Comparison of ENCODE assay signal across 21 mouse cellular contexts in genomic region chr9:43982359-43982889, GRCm38 (mm10).
A peak's percentile ranks its signal among the peaks of the same experiment; 100 is the strongest.
DNase-seq lines count a peak whose midpoint lies in the region; ATAC-seq and TF ChIP-seq lines count a peak whose summit lies in the region.
"Had no signal": no experiment of that assay in that cellular context is flagged by ENCODE, and none has a peak within 500 bp of the region (broad histone marks: within the 10 kb centered on the region; RNA-seq: fewer than 3 reads in every experiment).

No protein-coding gene starts in this region.

- no peaks in the 10 kb centered on the region for H3K4me1 ChIP-seq in kidney, adult 2 months (ENCODE audit: control insufficient read depth, insufficient read depth, low read length)
- H3K4me1 ChIP-seq: hindbrain, embryonic 12.5 days; liver, embryonic 12.5 days; lung, embryonic 15.5 days; stomach, embryonic 15.5 days had no signal

- 71% methylated on average over 5 of the region's 5 CpGs for WGBS in kidney, adult 2 months

- intact Hi-C loops in gastrocnemius, postnatal 36 days (cut with DNase I), result loop anchor here (10.0 kb wide), 1 partner anchor 252 kb away; the partner anchor contains the start of gene Cbl

- H3K27me3 ChIP-seq in kidney, adult 2 months (replicated peaks; ENCODE audit: control insufficient read depth, insufficient read depth, low read length), result no peaks in the 10 kb centered on the region
- H3K27me3 ChIP-seq: lung, embryonic 15.5 days; stomach, embryonic 15.5 days had no signal

- H3K27ac ChIP-seq in kidney, adult 2 months (ENCODE audit: insufficient read depth, low read depth, low read length), result no peak overlapping the region
- H3K27ac ChIP-seq: hindbrain, embryonic 12.5 days; layer of hippocampus, adult 2 months; left cerebral cortex, adult 2 months; limb, embryonic 10.5 days; liver, embryonic 12.5 days; lung, embryonic 15.5 days; stomach, embryonic 15.5 days had no signal

- no peaks in the 10 kb centered on the region for H3K36me3 ChIP-seq in kidney, adult 2 months (ENCODE audit: control insufficient read depth, insufficient read depth, low read length)
- H3K36me3 ChIP-seq: hindbrain, embryonic 12.5 days; limb, embryonic 10.5 days; liver, embryonic 12.5 days; lung, embryonic 15.5 days; stomach, embryonic 15.5 days had no signal

- TF ChIP-seq CTCF in kidney, adult 2 months (conservative IDR thresholded peaks at IDR 0.05; ENCODE audit: insufficient read depth, insufficient read length, low read depth, low read length), result no peak

- no peak for TF ChIP-seq POLR2A in kidney, adult 2 months (IDR thresholded peaks at IDR 0.05; ENCODE audit: low read depth, low read length)

- H3K4me3 ChIP-seq in kidney, adult 2 months (ENCODE audit: insufficient read depth, low read depth, low read length), result no peak overlapping the region
- H3K4me3 ChIP-seq: erythroblast, embryonic 14.5 days; hindbrain, embryonic 12.5 days; layer of hippocampus, adult 2 months; left cerebral cortex, adult 2 months; limb, embryonic 10.5 days; liver, embryonic 12.5 days; lung, embryonic 15.5 days; stomach, embryonic 15.5 days had no signal

- DNase-seq in gastrocnemius, adult 18-20 months (ENCODE audit: low spot score), result peak; percentile 23
- no peak for DNase-seq in gastrocnemius, postnatal 36 days
- peak; percentile 21 for DNase-seq in kidney, postnatal 10 days
- DNase-seq in kidney, adult 2 months, result no peak
- DNase-seq in 3T3-L1 (ENCODE audit: low read depth, low spot score), result peak; percentile 51
- peak; percentile 39 for DNase-seq in brain, adult 2 months (ENCODE audit: low read depth, low spot score)
- DNase-seq in adrenal gland, adult 2 months, result no peak
- DNase-seq: cerebellum, adult 11 months; cerebellum, postnatal 14 days; gastrocnemius, postnatal 14 days had no signal

- no peak for ATAC-seq in activated CD4-positive, CD25-positive, alpha-beta regulatory T cell, adult 4 months
- ATAC-seq: forebrain, embryonic 16.5 days; liver, embryonic 12.5 days; midbrain, embryonic 16.5 days had no signal

Comparison
In these comparisons a context has a peak if more than half of its experiments do, and no peak if none do; other contexts are left out.
1. DNase-seq: peak in gastrocnemius, adult 18-20 months (single experiment), kidney, postnatal 10 days (single experiment), 3T3-L1 (single experiment) and brain, adult 2 months (single experiment); none in gastrocnemius, postnatal 36 days (0 of 2), kidney, adult 2 months (single experiment) and adrenal gland, adult 2 months (single experiment).